Mouse (Mus musculus) layer of hippocampus, adult 8-10 months (tissue): ENCODE results near the gene Mpo. TPM values are rescaled to one million over a fixed set of nuclear protein-coding genes. Genes with fewer than 3 reads are reported as not detected.

ENCODE experiments used
- DNase-seq, 2 experiments: peaks; one replicate each; pipeline ENCODE4 v3.0.0; 2022; ENCODE audit warnings: low spot score in 2 of 2
- total RNA-seq, 4 experiments: library from RNA; stranded (reverse); gene quantifications; 2 replicates each; pipeline ENCODE4 v1.2.4; 2022

Gene Mpo
- under 1 TPM in 1 of 4 experiments, not detected in 3; 0.79 TPM for total RNA-seq

GRCm38 (mm10) chr11:87793460-87793859 is at the start of gene Mpo:
Gene Mpo, plus strand, starts transcription at chr11:87793581.
- no peak for DNase-seq

- DNase-seq: no peak
These were observed 49.7 kb upstream of the Mpo start for GRCm38 (mm10) chr11:87743691-87744090.

DNA sequence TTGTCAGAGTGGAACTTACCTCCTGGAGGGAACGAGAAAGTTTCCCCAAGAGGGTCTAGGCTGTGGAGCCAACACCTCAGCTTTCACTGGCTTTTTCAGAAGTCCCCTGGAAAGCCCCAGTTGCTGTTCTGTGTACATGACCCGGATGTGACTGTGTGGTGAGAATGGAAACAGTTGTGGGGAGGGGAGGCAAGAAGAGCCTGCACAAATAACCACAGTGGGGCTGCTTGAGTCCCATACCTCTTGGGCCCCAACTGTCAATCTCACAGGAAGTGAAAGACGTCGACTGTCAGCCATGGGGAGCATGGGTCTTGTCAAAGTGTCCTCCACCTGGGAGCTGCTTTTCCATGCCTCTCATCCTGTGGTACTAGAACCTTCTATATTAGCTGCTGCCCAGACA is 48.4 kb upstream of the Mpo start:
- DNase-seq: no peak

DNA sequence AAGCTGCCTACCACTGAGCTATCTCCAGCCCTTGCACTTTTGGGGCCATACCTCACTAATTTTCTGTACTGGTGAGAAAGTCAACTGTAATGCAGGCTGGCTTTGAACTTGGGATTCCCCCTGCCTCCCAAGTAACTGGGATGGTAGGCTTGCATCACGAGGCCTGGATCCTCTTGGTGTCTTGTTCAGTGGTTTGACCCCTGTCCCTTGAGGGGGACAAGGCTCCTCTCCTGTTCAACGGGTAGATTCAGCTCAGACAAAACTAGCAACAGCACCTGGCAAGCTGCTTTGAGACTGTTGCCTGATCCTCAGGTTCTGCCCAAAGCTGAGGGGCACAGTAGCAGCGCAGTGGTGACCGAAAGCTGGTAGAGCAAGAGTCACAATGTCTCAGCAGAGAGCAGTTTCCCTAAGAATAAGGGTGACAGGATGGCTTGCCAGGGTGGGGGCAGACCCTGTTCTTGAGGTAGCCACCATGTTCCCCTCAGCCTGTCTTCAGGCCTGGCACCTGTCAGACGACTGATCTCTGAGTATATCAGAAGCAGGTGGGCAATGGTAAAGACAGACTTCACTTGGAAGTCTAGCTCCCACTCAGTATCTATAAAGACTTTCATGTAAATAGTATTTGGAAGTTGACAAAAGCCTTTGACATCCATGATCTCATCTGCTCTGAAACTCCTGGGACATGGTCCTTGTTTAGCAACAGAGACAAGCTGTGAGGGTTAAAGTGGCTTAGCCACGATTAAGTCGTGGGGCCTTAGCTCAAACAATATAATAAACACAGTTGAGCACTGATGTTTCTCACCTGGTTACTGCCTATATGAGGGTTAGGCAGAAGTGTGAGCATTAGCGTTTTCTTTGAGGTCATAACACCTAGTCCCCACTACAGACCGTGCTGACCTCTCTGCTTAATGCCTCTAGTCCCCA is 47.5 kb upstream of the Mpo start:
- no peak for DNase-seq

DNA sequence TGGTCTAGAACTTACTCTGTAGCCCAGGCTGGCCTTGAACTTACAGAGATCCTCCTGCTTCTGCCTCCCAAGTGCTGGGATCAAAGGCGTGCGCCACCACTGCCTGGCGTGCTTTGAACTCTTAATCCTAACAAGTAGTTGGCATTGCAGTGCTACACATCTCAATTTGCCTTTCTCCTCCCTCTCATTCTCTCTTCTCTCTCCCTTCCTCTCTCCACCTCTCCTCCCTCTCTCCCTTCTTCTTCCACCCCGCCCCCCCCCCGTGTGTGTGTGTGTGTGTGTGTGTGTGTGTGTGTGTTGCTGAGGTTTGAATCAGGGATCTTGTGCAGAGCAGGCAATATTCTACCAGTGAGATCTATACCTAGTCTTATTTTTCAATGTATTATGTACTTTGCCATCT is 46.1 kb upstream of the Mpo start:
- DNase-seq: no peak

DNA sequence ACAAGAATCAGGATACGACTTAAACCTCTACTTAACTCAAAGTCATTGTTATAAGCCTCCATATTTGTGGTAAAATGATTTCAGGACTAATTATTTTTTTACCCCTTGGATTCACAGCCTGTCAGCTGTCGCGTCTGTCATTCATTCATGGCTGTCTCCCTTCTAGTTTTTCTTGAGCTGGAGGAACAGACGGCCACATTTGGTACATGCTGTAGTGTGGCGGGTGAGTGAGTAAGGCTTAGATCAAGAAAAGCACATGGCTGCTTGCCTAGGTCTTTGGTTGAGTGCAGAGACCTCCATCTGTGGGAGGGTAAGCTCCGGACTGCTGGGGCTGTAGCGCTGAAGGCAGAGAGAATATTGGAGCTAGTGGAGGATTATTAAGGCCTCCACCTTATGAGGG is 45.7 kb upstream of the Mpo start:
- DNase-seq: peak in 1 of 2 experiments; percentile 41

- DNase-seq: no peak
These were observed 45.0 kb upstream of the Mpo start for GRCm38 (mm10) chr11:87748132-87749119.

DNA sequence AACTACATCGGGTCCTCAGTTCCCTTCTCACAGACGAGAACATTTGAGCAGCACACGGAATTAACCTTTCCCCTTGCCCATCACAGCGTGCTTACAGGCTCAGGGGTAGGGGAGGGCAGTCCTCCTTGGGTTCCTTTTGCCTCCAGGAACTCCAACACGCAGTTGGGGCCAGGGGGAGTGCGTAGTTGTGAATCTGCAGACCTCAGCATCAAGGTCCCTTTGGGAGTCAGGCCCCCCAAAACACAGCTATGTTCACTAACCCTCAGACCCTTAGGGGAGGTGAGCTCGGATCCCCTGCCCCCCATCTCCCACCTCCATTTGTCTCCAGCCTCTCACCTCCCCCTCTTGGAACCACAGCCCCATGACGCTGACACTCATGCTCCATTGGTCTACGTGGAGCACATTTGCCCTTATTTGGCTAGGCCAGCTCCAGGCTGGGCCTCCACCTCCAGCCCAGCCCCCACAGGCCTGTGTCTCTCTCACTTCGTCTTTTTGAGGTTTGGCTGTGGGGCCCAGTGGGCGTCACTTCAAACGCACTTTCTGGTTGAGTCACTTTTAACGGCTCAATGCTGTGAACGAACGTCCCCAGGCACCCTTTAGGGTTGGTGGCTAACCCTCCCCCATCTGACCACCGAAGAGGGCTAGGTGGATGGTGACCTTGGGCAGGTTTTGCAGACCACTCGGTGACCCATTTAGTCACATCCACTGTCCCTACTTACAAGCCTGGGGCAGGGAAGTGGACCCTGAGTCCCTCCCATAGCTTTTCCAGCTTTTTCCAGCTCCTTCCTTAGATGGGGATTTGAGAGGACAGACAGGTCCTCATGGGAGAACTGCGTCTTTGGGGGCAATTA is 44.0 kb upstream of the Mpo start:
- DNase-seq: no peak

DNA sequence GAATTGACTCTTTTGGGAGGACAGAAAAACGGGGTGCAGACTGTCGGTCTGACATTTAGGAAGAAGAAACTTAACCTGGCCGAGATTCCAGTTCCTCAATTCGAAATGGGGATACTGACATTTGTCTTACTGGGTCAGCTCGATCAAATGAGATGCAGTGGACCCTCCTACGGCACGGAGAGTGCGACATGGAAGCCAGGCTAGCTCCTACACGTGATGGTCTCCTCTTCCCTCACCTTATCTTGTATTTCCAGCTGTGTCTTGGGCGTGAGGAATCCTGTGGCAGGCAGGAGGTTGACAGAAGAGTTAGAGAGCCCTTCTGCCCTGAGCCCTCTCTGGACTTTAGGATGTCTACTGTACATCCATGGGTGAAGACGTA is 43.3 kb upstream of the Mpo start:
- DNase-seq: no peak

GRCm38 (mm10) chr11:87750521-87750920 is 42.9 kb upstream of the Mpo start:
- no peak for DNase-seq

DNA sequence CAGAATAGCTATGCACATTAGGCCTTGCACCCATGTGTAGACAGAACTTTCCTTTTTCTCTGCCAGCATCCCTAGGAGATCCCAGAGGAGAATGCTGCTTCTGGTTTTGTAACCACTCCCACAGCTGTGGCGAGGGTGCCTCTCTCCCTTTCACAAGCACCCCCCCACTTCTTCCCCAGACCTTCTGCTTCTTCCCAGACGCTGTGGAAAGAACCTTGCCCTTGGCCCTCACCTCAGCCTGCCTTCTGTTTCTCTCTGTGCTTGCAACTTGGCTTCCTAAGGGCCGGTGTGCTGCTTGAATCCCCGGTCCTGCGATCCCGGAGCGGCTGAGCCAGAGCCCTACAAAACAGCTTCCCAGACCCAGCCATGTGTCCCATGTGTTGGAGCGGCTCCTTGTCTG is 42.4 kb upstream of the Mpo start:
- DNase-seq: no peak

DNA sequence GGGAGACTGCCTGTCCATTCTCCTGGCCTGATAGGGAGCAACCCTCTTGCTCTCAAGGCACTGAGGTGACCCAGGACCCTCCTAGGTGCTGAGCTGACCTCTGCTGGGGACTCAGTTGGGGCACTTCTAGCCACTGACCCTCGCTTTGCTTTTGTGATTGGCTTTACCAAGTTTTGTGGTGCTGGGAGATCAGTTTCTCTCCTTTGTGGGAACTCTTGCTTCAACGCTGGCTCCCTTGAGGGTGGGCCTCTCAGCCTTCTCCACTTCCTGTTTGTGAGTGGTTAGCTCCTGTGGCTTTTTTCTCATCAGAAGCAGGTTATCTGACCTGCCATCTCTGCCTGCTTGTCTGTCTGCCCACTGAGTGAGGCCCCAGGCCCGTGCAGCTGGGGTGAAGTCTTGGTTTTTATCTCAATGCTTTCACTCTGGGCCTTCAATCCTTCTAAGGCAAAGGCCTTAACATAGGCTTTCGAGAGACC is 41.9 kb upstream of the Mpo start:
- DNase-seq: no peak

DNA sequence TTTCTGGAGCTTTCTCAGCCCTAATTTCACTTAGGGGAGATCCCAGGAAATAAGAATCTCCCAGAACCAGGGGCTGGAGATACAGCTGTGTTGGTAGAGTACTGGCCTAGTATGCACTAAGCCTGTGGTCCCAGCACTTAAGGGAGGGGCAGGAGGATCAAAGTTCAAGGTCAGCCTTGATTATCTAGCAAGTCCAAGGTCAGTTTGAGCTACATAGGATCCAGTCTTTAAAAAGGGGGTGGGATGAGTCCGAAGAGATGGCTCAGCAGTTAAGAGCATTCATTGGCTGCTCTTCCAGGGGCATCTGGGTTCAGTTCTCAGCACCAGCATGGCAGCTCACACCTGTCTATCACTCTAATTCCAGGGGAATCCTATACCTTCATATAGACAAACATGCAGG is 41.1 kb upstream of the Mpo start:
- no peak for DNase-seq

GRCm38 (mm10) chr11:87753255-87753654 is 40.1 kb upstream of the Mpo start:
- DNase-seq: no peak

GRCm38 (mm10) chr11:87753891-87754501 is 39.4 kb upstream of the Mpo start:
- DNase-seq: no peak

DNA sequence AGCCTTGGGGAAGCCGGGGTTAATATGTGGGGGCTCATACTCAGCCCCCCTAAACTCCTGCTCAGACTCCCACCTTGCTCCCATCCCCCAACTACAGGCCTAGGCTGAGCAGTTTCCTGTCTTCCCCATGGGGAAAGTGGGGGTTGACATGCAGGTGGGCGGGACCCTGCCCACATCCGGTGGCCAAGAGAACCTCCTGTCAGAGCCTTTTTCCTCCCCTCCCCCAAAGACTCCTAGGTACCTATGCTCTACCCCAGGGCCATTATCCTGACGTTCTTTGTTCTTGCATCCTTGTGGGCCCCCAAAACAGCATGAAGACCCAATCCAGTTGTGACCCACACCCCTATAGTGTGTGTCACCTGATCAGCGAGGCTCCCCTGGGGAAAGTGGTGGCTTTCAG is 38.8 kb upstream of the Mpo start:
- no peak for DNase-seq

GRCm38 (mm10) chr11:87755360-87756017 is 37.9 kb upstream of the Mpo start:
- DNase-seq: no peak

DNA sequence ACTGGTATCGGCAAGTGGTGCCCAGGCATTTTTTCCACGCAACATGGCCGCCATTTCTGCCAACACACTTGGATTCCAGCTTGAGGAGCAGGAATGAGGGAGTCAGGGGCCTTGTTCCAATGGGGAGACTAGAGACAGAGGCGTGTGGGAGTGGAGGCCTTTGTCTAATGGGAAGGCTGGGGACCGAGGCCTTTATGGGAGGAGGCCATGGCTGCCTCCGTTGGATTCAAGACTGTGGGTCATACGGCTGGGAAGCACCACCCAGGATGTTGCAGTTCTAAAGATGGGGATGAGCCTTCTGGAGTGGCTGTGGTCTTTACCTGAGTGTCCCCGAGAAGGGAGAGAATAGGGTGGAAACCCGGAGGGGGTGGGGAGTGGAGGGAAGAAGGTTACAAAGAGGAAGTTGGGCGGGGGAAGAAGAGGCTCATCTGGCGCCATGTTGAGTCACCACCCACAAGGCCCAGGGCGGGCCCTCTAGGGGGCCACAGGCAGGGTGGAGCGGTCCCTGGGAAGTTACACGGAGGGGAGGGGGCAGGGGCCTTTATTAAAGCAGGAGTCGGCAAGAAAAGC is 37.0 kb upstream of the Mpo start:
- DNase-seq: no peak

DNA sequence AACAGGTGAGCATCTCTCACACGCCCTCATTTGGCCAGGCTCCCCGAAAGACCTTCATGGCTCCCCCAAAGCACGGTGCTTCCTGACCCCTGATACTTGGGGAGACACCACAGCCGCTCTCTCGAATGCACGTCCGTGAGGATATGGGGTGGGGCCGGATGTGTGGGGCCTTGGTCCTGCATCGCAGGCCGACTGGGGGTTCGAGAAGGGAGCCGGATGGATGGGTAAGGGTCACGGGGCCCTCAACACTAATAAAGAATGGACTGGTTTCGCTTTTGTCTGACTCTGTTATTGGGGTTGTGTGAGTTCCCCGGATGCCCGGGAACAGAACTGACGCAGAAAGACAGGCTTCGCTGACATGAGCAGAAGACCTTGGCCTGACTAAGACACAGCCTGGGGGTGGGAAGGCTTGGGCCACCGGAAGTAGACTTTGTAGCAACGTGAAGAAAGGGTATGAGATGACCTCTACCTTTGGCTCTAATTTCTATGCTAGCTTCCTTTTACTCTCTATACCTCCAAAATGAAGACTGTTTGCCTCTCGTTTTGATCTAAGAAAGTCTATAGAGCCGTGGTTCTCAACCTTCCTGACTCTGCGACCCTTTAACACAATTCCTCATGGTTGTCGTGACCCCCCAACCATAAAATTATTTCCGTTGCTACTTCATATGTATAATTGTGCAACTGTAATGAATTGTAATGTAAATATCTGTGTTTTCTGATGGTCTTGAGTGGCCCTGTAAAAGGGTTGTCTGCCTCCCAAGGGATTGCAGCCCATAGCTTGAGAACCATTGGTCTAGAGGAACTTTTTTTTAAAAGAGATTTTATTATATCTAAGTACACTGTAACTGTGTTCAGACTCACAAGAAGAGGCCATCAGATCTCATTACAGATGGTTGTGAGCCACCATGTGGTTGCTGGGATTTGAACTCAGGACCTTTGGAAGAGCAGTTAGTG is 36.1 kb upstream of the Mpo start:
- DNase-seq: no peak
